Mouse (Mus musculus): ENCODE measurements around the gene Wdr54.

DNA sequence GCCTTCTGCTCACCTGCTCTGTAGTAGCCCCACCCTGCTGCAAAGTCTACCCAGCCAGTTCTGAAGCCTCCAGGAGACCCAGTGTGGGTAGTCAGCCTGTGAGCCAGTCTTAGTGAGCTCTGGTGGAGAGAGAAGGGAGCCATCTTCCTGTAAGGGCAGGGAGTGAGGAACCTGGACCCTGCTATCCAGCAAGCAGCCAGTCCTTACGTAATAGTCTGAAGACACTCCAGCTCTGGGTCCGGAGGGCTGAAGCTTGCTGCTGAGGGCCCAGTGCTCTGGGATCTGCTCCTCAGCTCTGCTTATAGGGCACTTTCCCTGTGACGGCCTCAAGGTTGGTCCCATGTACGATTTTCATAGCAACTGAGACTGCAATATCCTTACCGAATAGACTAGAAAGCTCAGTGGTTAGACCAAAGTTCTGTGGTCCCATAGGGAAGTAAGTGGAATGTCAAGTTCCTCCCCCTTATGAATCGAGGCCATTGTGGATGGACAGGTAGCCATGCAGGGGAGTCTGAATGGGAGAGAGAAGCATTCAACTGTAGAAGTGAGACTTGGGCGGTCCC lies 21.2 kb downstream of the Wdr54 start, which contains the start of gene Rtkn:
- TF ChIP-seq CTCF (IDR thresholded peaks at IDR 0.05; ENCODE audit: extremely low read depth, insufficient read depth, insufficient read length, insufficient replicate concordance) = no peak
- no peak for TF ChIP-seq POLR2A (IDR thresholded peaks at IDR 0.05; ENCODE audit: low read depth, low read length)

All from spleen, adult 2 months (tissue).